Mouse (Mus musculus): Measurements from ENCODE around the gene Chrna4. TPM values are rescaled to one million over a fixed set of nuclear protein-coding genes. Genes with fewer than 3 reads are reported as not detected.

The Chrna4 gene
- polyA plus RNA-seq, 1 experiment from 2014 or later: 7.4 TPM

GRCm38 (mm10) chr2:180986449-180986848, 56.9 kb downstream of the Chrna4 start, which contains the start of gene Col20a1:
Gene Col20a1, plus strand, starts transcription at chr2:180986535.
- Histone ChIP-seq H3K9me3 (replicated peaks; ENCODE audit: control insufficient read depth, low read length) (no peaks in the 10 kb centered on the region), H3K4me3 (ENCODE audit: low read depth, low read length) (no peak within 1 kb of the TSS), H3K27me3 (ENCODE audit: control insufficient read depth, insufficient read depth, low read length) (no peaks in the 10 kb centered on the region), H3K9ac (replicated peaks; ENCODE audit: low read length) (no peak within 1 kb of the TSS), H3K36me3 (replicated peaks; ENCODE audit: control insufficient read depth, insufficient read depth, low read depth, low read length) (no peaks in the 10 kb centered on the region), H3K27ac (replicated peaks; ENCODE audit: low read depth, low read length) (no peak within 1 kb of the TSS), H3K4me2 (ENCODE audit: low read depth, low read length) (no peak within 1 kb of the TSS), H3K4me1 (ENCODE audit: control insufficient read depth, insufficient read depth, low read length) (no peaks in the 10 kb centered on the region)
- 57% methylated on average over 2 of the region's 2 CpGs for WGBS
- DNase-seq (ENCODE audit: low spot score) (no peak), ATAC-seq (replicated peaks; ENCODE audit: insufficient number of reproducible peaks, low FRiP score, low TSS enrichment, low read depth) (no peak)

GRCm38 (mm10) chr2:180985635-180986034, 57.7 kb downstream of the Chrna4 start:
- Histone ChIP-seq H3K4me1 (ENCODE audit: control insufficient read depth, insufficient read depth, low read length) (no peaks in the 10 kb centered on the region), H3K4me2 (ENCODE audit: low read depth, low read length) (no peak overlapping the region), H3K4me3 (ENCODE audit: low read depth, low read length) (no peak overlapping the region), H3K27ac (replicated peaks; ENCODE audit: low read depth, low read length) (no peak overlapping the region), H3K9ac (replicated peaks; ENCODE audit: low read length) (no peak overlapping the region), H3K27me3 (ENCODE audit: control insufficient read depth, insufficient read depth, low read length) (no peaks in the 10 kb centered on the region), H3K9me3 (replicated peaks; ENCODE audit: control insufficient read depth, low read length) (no peaks in the 10 kb centered on the region), H3K36me3 (replicated peaks; ENCODE audit: control insufficient read depth, insufficient read depth, low read depth, low read length) (peaks cover 5% of the 10 kb centered on the region)
- WGBS: 88% methylated on average over 2 of the region's 2 CpGs
- ATAC-seq (replicated peaks; ENCODE audit: insufficient number of reproducible peaks, low FRiP score, low TSS enrichment, low read depth) (no peak), DNase-seq (ENCODE audit: low spot score) (no peak)

- Histone ChIP-seq H3K36me3 (replicated peaks; ENCODE audit: control insufficient read depth, insufficient read depth, low read depth, low read length) (peaks cover 19% of the 10 kb centered on the region), H3K9me3 (replicated peaks; ENCODE audit: control insufficient read depth, low read length) (no peaks in the 10 kb centered on the region), H3K27me3 (ENCODE audit: control insufficient read depth, insufficient read depth, low read length) (no peaks in the 10 kb centered on the region), H3K9ac (replicated peaks; ENCODE audit: low read length) (no peak overlapping the region), H3K4me1 (ENCODE audit: control insufficient read depth, insufficient read depth, low read length) (no peaks in the 10 kb centered on the region), H3K27ac (replicated peaks; ENCODE audit: low read depth, low read length) (no peak overlapping the region), H3K4me2 (ENCODE audit: low read depth, low read length) (no peak overlapping the region), H3K4me3 (ENCODE audit: low read depth, low read length) (no peak overlapping the region)
- WGBS: 71% methylated on average over 6 of the region's 6 CpGs
- ATAC-seq (replicated peaks; ENCODE audit: insufficient number of reproducible peaks, low FRiP score, low TSS enrichment, low read depth) (no peak), DNase-seq (ENCODE audit: low spot score) (no peak)
Observed at GRCm38 (mm10) chr2:180981133-180981532, 62.2 kb downstream of the Chrna4 start.

Other genes starting within 250 kb of the Chrna4 start
- 70.4 and 84.6 TPM in 2 replicates for gene Ythdf1, start 122.6 kb downstream of the Chrna4 start, polyA plus RNA-seq (2014; fragmentation: Nextera tagmentation; extraction: Ambion mirVana)
- 0.18 TPM in 2 replicates for gene Birc7, start 114.5 kb downstream of the Chrna4 start, polyA plus RNA-seq (2014; fragmentation: Nextera tagmentation; extraction: Ambion mirVana)
- gene Nkain4, start 88.8 kb downstream of the Chrna4 start, polyA plus RNA-seq (2014; fragmentation: Nextera tagmentation; extraction: Ambion mirVana): 20.9 and 27.0 TPM in 2 replicates
- gene Arfgap1, start 76.3 kb downstream of the Chrna4 start, polyA plus RNA-seq (2014; fragmentation: Nextera tagmentation; extraction: Ambion mirVana): 43.2 and 54.4 TPM in 2 replicates
- 0.83 and 0.85 TPM in 2 replicates for gene Col20a1, start 57.0 kb downstream of the Chrna4 start, polyA plus RNA-seq (2014; fragmentation: Nextera tagmentation; extraction: Ambion mirVana)
- 1.5 and 2.0 TPM in 2 replicates for gene Kcnq2, start 91.8 kb upstream of the Chrna4 start, polyA plus RNA-seq (2014; fragmentation: Nextera tagmentation; extraction: Ambion mirVana)
- gene Eef1a2, start 113.5 kb upstream of the Chrna4 start, polyA plus RNA-seq (2014; fragmentation: Nextera tagmentation; extraction: Ambion mirVana): 0.25 and 0.42 TPM in 2 replicates
- 443 and 483 TPM in 2 replicates for gene Ppdpf, start 143.7 kb upstream of the Chrna4 start, polyA plus RNA-seq (2014; fragmentation: Nextera tagmentation; extraction: Ambion mirVana)
- not detected in 2 replicates for gene Ptk6, start 159.2 kb upstream of the Chrna4 start, polyA plus RNA-seq (2014; fragmentation: Nextera tagmentation; extraction: Ambion mirVana)
- gene Srms, start 169.6 kb upstream of the Chrna4 start, polyA plus RNA-seq (2014; fragmentation: Nextera tagmentation; extraction: Ambion mirVana): 0.08 TPM in 1 of 2 replicates, not detected in the other
- 0.49 TPM in 1 of 2 replicates, not detected in the other for gene Fndc11, start 176.5 kb upstream of the Chrna4 start, polyA plus RNA-seq (2014; fragmentation: Nextera tagmentation; extraction: Ambion mirVana)
- 0.54 and 0.70 TPM in 2 replicates for gene Helz2, start 198.5 kb upstream of the Chrna4 start, polyA plus RNA-seq (2014; fragmentation: Nextera tagmentation; extraction: Ambion mirVana)
- 18.0 and 18.3 TPM in 2 replicates for gene Gmeb2, start 244.5 kb upstream of the Chrna4 start, polyA plus RNA-seq (2014; fragmentation: Nextera tagmentation; extraction: Ambion mirVana)